Mouse (Mus musculus) MEL (cell line): ENCODE data around the gene Snx4. TPM values are rescaled to one million over a fixed set of nuclear protein-coding genes. Genes with fewer than 3 reads are reported as not detected.

Experiments
- DNase-seq: peaks from one replicate; pipeline ENCODE4 v3.0.0; 2011; ENCODE audit warnings: low read depth, low spot score
- H3K27ac ChIP-seq: 2 replicates; pipeline ENCODE4 v1.5.1; 2012; ENCODE audit warnings: low read depth, mild to moderate bottlenecking, control low read depth, low read length, moderate library complexity; ENCODE audit not compliant: control insufficient read depth
- H3K27me3 ChIP-seq, 2 experiments: fragments of 150-350 bp in 1 of 2; sonication (generic) in 1 of 2; 2 replicates each; pipeline ENCODE4 v1.6.1; 2012; ENCODE audit warnings: low read length in 2 of 2, mild to moderate bottlenecking in 2 of 2, improper control_type of control experiment in 1 of 2, moderate library complexity in 1 of 2; ENCODE audit not compliant: insufficient read depth in 2 of 2, control insufficient read depth in 1 of 2
- H3K36me3 ChIP-seq, 2 experiments: 2 replicates each; pipeline ENCODE4 v1.6.1; 2012 to 2014; ENCODE audit warnings: low read length in 2 of 2, improper control_type of control experiment in 1 of 2, inconsistent platforms in 1 of 2, mild to moderate bottlenecking in 1 of 2; ENCODE audit not compliant: insufficient read depth in 2 of 2, control insufficient read depth in 1 of 2
- H3K4me1 ChIP-seq, 2 experiments: fragments of 150-350 bp in 1 of 2; sonication (generic) in 1 of 2; 2 replicates each; pipeline ENCODE4 v1.6.1; 2012; ENCODE audit warnings: low read length in 2 of 2, improper control_type of control experiment in 1 of 2, mild to moderate bottlenecking in 1 of 2; ENCODE audit not compliant: insufficient read depth in 2 of 2, control insufficient read depth in 1 of 2
- H3K4me3 ChIP-seq, 2 experiments: fragments of 150-350 bp in 1 of 2; sonication (generic) in 1 of 2; 2 replicates each; pipeline ENCODE4 v1.5.1; 2012; ENCODE audit warnings: low read depth in 2 of 2, low read length in 2 of 2, mild to moderate bottlenecking in 2 of 2, moderate library complexity in 2 of 2, control low read depth in 1 of 2, improper control_type of control experiment in 1 of 2; ENCODE audit not compliant: control insufficient read depth in 1 of 2, insufficient read depth in 1 of 2
- H3K79me2 ChIP-seq: 2 replicates; pipeline ENCODE4 v1.6.1; 2012; ENCODE audit warnings: mild to moderate bottlenecking, low read length, moderate library complexity; ENCODE audit not compliant: control insufficient read depth, poor library complexity, insufficient read depth
- H3K9ac ChIP-seq: 2 replicates; pipeline ENCODE4 v1.6.1; 2012; ENCODE audit warnings: low read depth, mild to moderate bottlenecking, control low read depth, low read length, moderate library complexity; ENCODE audit not compliant: control insufficient read depth, poor library complexity, severe bottlenecking
- H3K9me3 ChIP-seq: fragments of 150-350 bp; sonication (generic); replicated peaks from 2 replicates; pipeline ENCODE4 v1.6.1; 2012; ENCODE audit warnings: mild to moderate bottlenecking, low read length, improper control_type of control experiment, moderate library complexity; ENCODE audit not compliant: insufficient read depth
- BHLHE40 ChIP-seq: IDR thresholded peaks from 2 replicates; pipeline ENCODE4 v1.6.1; 2012; ENCODE audit warnings: low read depth, mild to moderate bottlenecking, inconsistent platforms, low read length, improper control_type of control experiment, borderline replicate concordance
- CHD1 ChIP-seq: IDR thresholded peaks from 2 replicates; pipeline ENCODE4 v1.6.1; 2012; ENCODE audit warnings: low read depth, mild to moderate bottlenecking, inconsistent platforms, low read length, improper control_type of control experiment
- CHD2 ChIP-seq: IDR thresholded peaks from 2 replicates; pipeline ENCODE4 v1.6.1; 2011; ENCODE audit warnings: low read length, improper control_type of control experiment
- CTCF ChIP-seq, 3 experiments: IDR thresholded peaks in 2 of 3; conservative IDR thresholded peaks in 1 of 3; 2 replicates each; pipeline ENCODE4 v1.5.1; 2011 to 2012; ENCODE audit warnings: low read length in 3 of 3, low read depth in 2 of 3, mild to moderate bottlenecking in 2 of 3, improper control_type of control experiment in 1 of 3, inconsistent platforms in 1 of 3, mixed read lengths in 1 of 3, moderate library complexity in 1 of 3; ENCODE audit not compliant: control insufficient read depth in 1 of 3, insufficient read depth in 1 of 3, poor library complexity in 1 of 3, severe bottlenecking in 1 of 3
- E2F4 ChIP-seq: IDR thresholded peaks from 2 replicates; pipeline ENCODE4 v1.6.1; 2011; ENCODE audit warnings: low read depth, low read length, improper control_type of control experiment, borderline replicate concordance
- ELF1 ChIP-seq: IDR thresholded peaks from 2 replicates; pipeline ENCODE4 v1.6.1; 2014; ENCODE audit warnings: low read depth, mild to moderate bottlenecking, inconsistent platforms, low read length, improper control_type of control experiment, moderate library complexity
- ETS1 ChIP-seq: IDR thresholded peaks from 2 replicates; pipeline ENCODE4 v1.6.1; 2012; ENCODE audit warnings: low read depth, mild to moderate bottlenecking, inconsistent platforms, low read length, improper control_type of control experiment, moderate library complexity
- GATA1 ChIP-seq: IDR thresholded peaks from 2 replicates; pipeline ENCODE4 v1.6.1; 2011; ENCODE audit warnings: low read depth, low read length, improper control_type of control experiment
- HCFC1 ChIP-seq: IDR thresholded peaks from 2 replicates; pipeline ENCODE4 v1.6.1; 2012; ENCODE audit warnings: low read depth, mild to moderate bottlenecking, inconsistent platforms, low read length, improper control_type of control experiment, moderate library complexity
- KAT2A ChIP-seq: conservative IDR thresholded peaks from 2 replicates; pipeline ENCODE4 v1.6.1; 2012; ENCODE audit warnings: low read depth, low read length, improper control_type of control experiment, inconsistent platforms
- MAFK ChIP-seq: IDR thresholded peaks from 2 replicates; pipeline ENCODE4 v1.6.1; 2011; ENCODE audit warnings: low read depth, mild to moderate bottlenecking, low read length, improper control_type of control experiment, borderline replicate concordance
- MAX ChIP-seq: IDR thresholded peaks from 2 replicates; pipeline ENCODE4 v1.6.1; 2011; ENCODE audit warnings: low read length, improper control_type of control experiment
- MAZ ChIP-seq: IDR thresholded peaks from 2 replicates; pipeline ENCODE4 v1.6.1; 2012; ENCODE audit warnings: low read depth, mild to moderate bottlenecking, inconsistent platforms, low read length, improper control_type of control experiment
- MEF2A ChIP-seq: IDR thresholded peaks from 2 replicates; pipeline ENCODE4 v1.6.1; 2014; ENCODE audit warnings: low read depth, mild to moderate bottlenecking, inconsistent platforms, low read length, improper control_type of control experiment; ENCODE audit not compliant: poor library complexity, insufficient replicate concordance, severe bottlenecking; ENCODE audit errors: extremely low read depth
- MXI1 ChIP-seq: IDR thresholded peaks from 2 replicates; pipeline ENCODE4 v1.6.1; 2011; ENCODE audit warnings: mild to moderate bottlenecking, low read depth, low read length, improper control_type of control experiment
- MYB ChIP-seq: IDR thresholded peaks from 2 replicates; pipeline ENCODE4 v1.6.1; 2011; ENCODE audit warnings: mild to moderate bottlenecking, low read depth, low read length, improper control_type of control experiment
- MYC ChIP-seq: IDR thresholded peaks from 2 replicates; pipeline ENCODE4 v1.6.1; 2011; ENCODE audit warnings: low read depth, mild to moderate bottlenecking, low read length, improper control_type of control experiment, moderate library complexity
- NELFE ChIP-seq: IDR thresholded peaks from 2 replicates; pipeline ENCODE4 v1.6.1; 2011; ENCODE audit warnings: low read depth, low read length, improper control_type of control experiment
- POLR2A ChIP-seq, 2 experiments: IDR thresholded peaks; 2 replicates each; pipeline ENCODE4 v1.6.1; 2011 to 2012; ENCODE audit warnings: low read length in 2 of 2, mild to moderate bottlenecking in 2 of 2, control low read depth in 1 of 2, improper control_type of control experiment in 1 of 2, low read depth in 1 of 2, moderate library complexity in 1 of 2; ENCODE audit not compliant: control insufficient read depth in 1 of 2, insufficient read depth in 1 of 2, poor library complexity in 1 of 2
- POLR2AphosphoS2 ChIP-seq: IDR thresholded peaks from 2 replicates; pipeline ENCODE4 v1.6.1; 2011; ENCODE audit warnings: low read length, improper control_type of control experiment
- RAD21 ChIP-seq: IDR thresholded peaks from 2 replicates; pipeline ENCODE4 v1.6.1; 2011; ENCODE audit warnings: mild to moderate bottlenecking, low read depth, low read length, improper control_type of control experiment
- RCOR1 ChIP-seq: IDR thresholded peaks from 2 replicates; pipeline ENCODE4 v1.6.1; 2012; ENCODE audit warnings: low read depth, mild to moderate bottlenecking, inconsistent platforms, low read length, improper control_type of control experiment
- SIN3A ChIP-seq: IDR thresholded peaks from 2 replicates; pipeline ENCODE4 v1.6.1; 2012; ENCODE audit warnings: low read length, improper control_type of control experiment, inconsistent platforms
- SMC3 ChIP-seq: IDR thresholded peaks from 2 replicates; pipeline ENCODE4 v1.6.1; 2011; ENCODE audit warnings: low read depth, low read length, improper control_type of control experiment
- TAL1 ChIP-seq: IDR thresholded peaks from 2 replicates; pipeline ENCODE4 v1.6.1; 2012; ENCODE audit warnings: mild to moderate bottlenecking, inconsistent platforms, low read length, moderate library complexity, mixed read lengths
- TBP ChIP-seq: IDR thresholded peaks from 2 replicates; pipeline ENCODE4 v1.8.0; 2011; ENCODE audit warnings: low read depth, low read length, improper control_type of control experiment
- TCF12 ChIP-seq: IDR thresholded peaks from 2 replicates; pipeline ENCODE4 v1.6.1; 2014; ENCODE audit warnings: low read depth, mild to moderate bottlenecking, inconsistent platforms, low read length, improper control_type of control experiment, moderate library complexity
- UBTF ChIP-seq: IDR thresholded peaks from 2 replicates; pipeline ENCODE4 v1.6.1; 2012; ENCODE audit warnings: low read depth, mild to moderate bottlenecking, inconsistent platforms, low read length, improper control_type of control experiment, moderate library complexity, borderline replicate concordance; ENCODE audit not compliant: insufficient read depth
- ZC3H11A ChIP-seq: IDR thresholded peaks from 2 replicates; pipeline ENCODE4 v1.6.1; 2012; ENCODE audit warnings: low read depth, mild to moderate bottlenecking, inconsistent platforms, low read length, improper control_type of control experiment
- ZKSCAN1 ChIP-seq: IDR thresholded peaks from 2 replicates; pipeline ENCODE4 v1.6.1; 2012; ENCODE audit warnings: low read depth, mild to moderate bottlenecking, inconsistent platforms, low read length, improper control_type of control experiment, moderate library complexity
- ZMIZ1 ChIP-seq: IDR thresholded peaks from 2 replicates; pipeline ENCODE4 v1.6.1; 2012; ENCODE audit warnings: low read depth, mild to moderate bottlenecking, inconsistent platforms, low read length, improper control_type of control experiment, moderate library complexity
- polyA plus RNA-seq, 2 experiments: library from polyadenylated mRNA; stranded (reverse) in 1 of 2; unstranded in 1 of 2; fragments of >175 nt in 1 of 2; fragments of >200 nt in 1 of 2; gene quantifications; 2 replicates each; pipeline versions ENCODE4 v1.2.1 to v1.2.4; 2012; ENCODE audit warnings: low replicate concordance in 2 of 2, low read depth in 1 of 2; ENCODE audit not compliant: insufficient read length in 2 of 2, insufficient read depth in 1 of 2, missing spikeins in 1 of 2
- total RNA-seq: library from RNA; depleted of rRNA; stranded (reverse); fragments of 300-350 nt; gene quantifications from 2 replicates; pipeline ENCODE4 v1.2.3, GENCODE M21; 2012

Gene Snx4
- total and polyA plus RNA-seq, 3 experiments = 34.7 to 36.1 TPM; not detected in 1

DNA sequence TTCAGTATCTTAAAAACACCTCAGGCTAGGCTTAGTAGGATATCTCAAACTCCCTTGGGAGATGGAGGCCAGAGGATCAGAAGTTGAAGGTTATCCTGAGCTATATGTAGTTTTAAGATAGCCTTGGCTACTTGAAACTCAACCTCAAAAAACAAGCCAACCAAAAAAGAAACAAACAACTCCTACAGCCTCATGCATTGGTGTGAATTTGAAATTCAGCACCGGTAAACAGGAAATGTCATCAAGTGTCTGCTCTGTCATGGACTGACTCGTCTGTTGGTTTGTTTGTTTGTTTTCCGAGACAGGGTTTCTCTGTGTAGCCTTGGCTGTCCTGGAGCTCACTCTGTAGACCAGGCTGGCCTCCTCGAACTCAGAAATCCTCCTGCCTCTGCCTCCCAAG, 20.6 kb downstream of the Snx4 start:
- Histone ChIP-seq H3K9ac (no peak overlapping the region), H3K27ac (no peak overlapping the region), H3K79me2 (no peaks in the 10 kb centered on the region), H3K4me3 (no peak overlapping the region), H3K9me3 (no peaks in the 10 kb centered on the region), H3K27me3 (no peaks in the 10 kb centered on the region), H3K4me1 (no peaks in the 10 kb centered on the region), H3K36me3 (peaks cover 0 to 15% of the 10 kb centered on the region in 2 experiments; a peak in 2 of 4 replicates)
- TF ChIP-seq CHD1 (no peak), MYB (no peak), NELFE (no peak), TCF12 (no peak), BHLHE40 (no peak), CTCF (IDR thresholded peaks at IDR 0.05 in 2 of 3, conservative IDR thresholded peaks at IDR 0.05 in 1 of 3; ENCODE audit: control insufficient read depth in 1 of 3, insufficient read depth in 1 of 3, low read depth in 2 of 3, low read length in 3 of 3, poor library complexity in 1 of 3, severe bottlenecking in 1 of 3) (no peak), RCOR1 (no peak), ZMIZ1 (no peak), MAFK (no peak), MYC (no peak), SIN3A (no peak), MAZ (no peak)
- DNase-seq = no peak

DNA sequence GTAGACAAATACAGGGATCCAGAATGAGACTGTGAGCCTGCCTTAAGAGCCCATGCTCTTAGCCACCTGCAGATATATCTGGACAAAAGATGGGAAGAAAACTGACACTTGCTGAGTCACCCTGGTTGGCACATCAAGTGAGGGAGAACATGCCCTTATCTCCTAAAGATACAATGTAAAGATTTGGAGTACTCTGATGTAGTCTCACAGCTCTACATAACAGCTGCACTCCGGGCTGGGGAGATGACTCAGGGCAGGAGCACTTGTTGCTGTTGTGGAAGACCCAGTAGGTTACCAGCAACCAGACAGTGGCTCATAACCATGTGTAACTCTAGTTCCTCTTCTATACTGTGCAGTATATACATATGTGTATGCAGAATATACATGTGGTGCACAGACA, 31.8 kb downstream of the Snx4 start:
- H3K9me3 ChIP-seq = no peaks in the 10 kb centered on the region
- DNase-seq = peak; percentile 76
- H3K79me2 ChIP-seq = no peaks in the 10 kb centered on the region
- no peaks in the 10 kb centered on the region for H3K27me3 ChIP-seq
- H3K36me3 ChIP-seq = peaks cover 15% of the 10 kb centered on the region in 2 experiments
- H3K27ac ChIP-seq = no peak overlapping the region
- peaks cover 4 to 14% of the 10 kb centered on the region in 2 experiments for H3K4me1 ChIP-seq
- H3K9ac ChIP-seq = no peak overlapping the region
- H3K4me3 ChIP-seq = no peak overlapping the region
- TF ChIP-seq MAZ (no peak), ELF1 (no peak), TBP (no peak), GATA1 (peak; percentile 70), TAL1 (no peak), MEF2A (no peak), CTCF (IDR thresholded peaks at IDR 0.05 in 2 of 3, conservative IDR thresholded peaks at IDR 0.05 in 1 of 3; ENCODE audit: control insufficient read depth in 1 of 3, insufficient read depth in 1 of 3, low read depth in 2 of 3, low read length in 3 of 3, poor library complexity in 1 of 3, severe bottlenecking in 1 of 3) (no peak), ETS1 (peak; percentile 96), CHD1 (no peak), TCF12 (peak; percentile 75), MYB (no peak), MAX (0 out of 2 replicates have a peak, but pooled peaks have one; percentile 36), ZMIZ1 (no peak), SMC3 (no peak), RAD21 (no peak), POLR2A (IDR thresholded peaks at IDR 0.05; ENCODE audit: control insufficient read depth in 1 of 2, insufficient read depth in 1 of 2, low read depth in 1 of 2, low read length in 2 of 2, poor library complexity in 1 of 2) (no peak), UBTF (no peak), ZC3H11A (no peak), POLR2AphosphoS2 (no peak), RCOR1 (peak; percentile 53; the same call in 1 of the 2 replicates), BHLHE40 (no peak), ZKSCAN1 (no peak), KAT2A (no peak), MXI1 (peak; percentile 62; the same call in 1 of the 2 replicates), HCFC1 (no peak), SIN3A (peak; percentile 74), E2F4 (no peak), NELFE (no peak), CHD2 (no peak)
